Mouse (Mus musculus) embryonic facial prominence, embryonic 11.5 days (tissue): ENCODE measurements at regions not wholly inside any gene's neighbourhood (a gene's known extent, or its start where the extent isn't known, plus 50 kb on each side); places are given as distances from the start of the nearest gene placed in this dataset.

ENCODE experiments used
- ATAC-seq: fragments of 200-750 bp; cut with Nextera tagmentation; replicated peaks from 2 replicates; pipeline ENCODE4 v1.8.0; 2017; ENCODE audit warnings: low read depth; ENCODE audit not compliant: insufficient number of reproducible peaks, low FRiP score, low TSS enrichment
- DNase-seq: peaks from one replicate; pipeline ENCODE4 v3.0.0-alpha.2; 2015; ENCODE audit warnings: low spot score
- H3K27ac ChIP-seq: fragments of 300-500 bp; sonication (generic); replicated peaks from 2 replicates; pipeline ENCODE4 v1.5.1; 2014; ENCODE audit warnings: mild to moderate bottlenecking, low read depth, low read length, control low read depth
- H3K27me3 ChIP-seq: fragments of 300-500 bp; sonication (generic); 2 replicates; pipeline ENCODE4 v1.6.1; 2014; ENCODE audit warnings: mild to moderate bottlenecking, low read length, moderate library complexity, mixed read lengths; ENCODE audit not compliant: control insufficient read depth, insufficient read depth
- H3K36me3 ChIP-seq: fragments of 300-500 bp; sonication (generic); replicated peaks from 2 replicates; pipeline ENCODE4 v1.6.1; 2014; ENCODE audit warnings: low read depth, mild to moderate bottlenecking, low read length, moderate library complexity, mixed read lengths; ENCODE audit not compliant: control insufficient read depth, insufficient read depth
- H3K4me1 ChIP-seq: fragments of 300-500 bp; sonication (generic); 2 replicates; pipeline ENCODE4 v1.6.1; 2014; ENCODE audit warnings: low read length, mixed read lengths; ENCODE audit not compliant: control insufficient read depth, insufficient read depth
- H3K4me2 ChIP-seq: fragments of 300-500 bp; sonication (generic); 2 replicates; pipeline ENCODE4 v1.6.1; 2014; ENCODE audit warnings: low read depth, mild to moderate bottlenecking, control low read depth, low read length, moderate library complexity
- H3K4me3 ChIP-seq: fragments of 300-500 bp; sonication (generic); 2 replicates; pipeline ENCODE4 v1.5.1; 2014; ENCODE audit warnings: low read depth, low read length, control low read depth
- H3K9ac ChIP-seq: fragments of 300-500 bp; sonication (generic); replicated peaks from 2 replicates; pipeline ENCODE4 v1.6.1; 2014; ENCODE audit warnings: mild to moderate bottlenecking, control low read depth, low read length
- H3K9me3 ChIP-seq: fragments of 300-500 bp; sonication (generic); replicated peaks from 2 replicates; pipeline ENCODE4 v1.6.1; 2016; ENCODE audit warnings: mild to moderate bottlenecking, low read length, inconsistent platforms, mixed read lengths; ENCODE audit not compliant: control insufficient read depth
- WGBS: fragments of 180-500 bp; shearing (Covaris S2); extraction: QIAGEN DNeasy Blood & Tissue Kit; methylation state at CpG from one replicate; pipeline ENCODE4 v1.1.7; 2014; 5-methylcytosine and 5-hydroxymethylcytosine counted together

DNA sequence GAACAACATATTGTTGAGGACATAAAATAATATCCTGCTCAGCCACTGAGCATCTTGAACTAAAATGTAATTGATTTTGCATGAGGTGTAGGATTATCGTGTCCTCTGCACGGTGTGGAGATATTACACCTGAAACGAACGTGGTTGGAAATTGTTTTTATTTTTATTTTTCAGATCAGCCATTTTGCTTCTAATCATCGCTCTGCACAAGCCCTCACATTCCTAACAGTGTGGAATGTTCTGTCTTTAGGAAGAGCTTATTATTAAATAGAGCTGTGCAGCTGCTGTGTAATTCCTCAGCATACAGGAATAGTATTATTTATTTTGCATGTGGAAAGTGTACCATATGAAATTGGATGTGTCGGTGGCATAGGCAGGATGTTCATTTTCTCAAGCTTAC, 1014.3 kb downstream of the Adgrl2 start:
- Histone ChIP-seq H3K4me1 (no peaks in the 10 kb centered on the region), H3K27ac (no peak overlapping the region), H3K36me3 (no peaks in the 10 kb centered on the region), H3K9ac (no peak overlapping the region), H3K4me3 (no peak overlapping the region), H3K4me2 (no peak overlapping the region), H3K27me3 (no peaks in the 10 kb centered on the region), H3K9me3 (no peaks in the 10 kb centered on the region)
- ATAC-seq (no peak), DNase-seq (no peak)
- 83% methylated on average over 6 of the region's 6 CpGs for WGBS

DNA sequence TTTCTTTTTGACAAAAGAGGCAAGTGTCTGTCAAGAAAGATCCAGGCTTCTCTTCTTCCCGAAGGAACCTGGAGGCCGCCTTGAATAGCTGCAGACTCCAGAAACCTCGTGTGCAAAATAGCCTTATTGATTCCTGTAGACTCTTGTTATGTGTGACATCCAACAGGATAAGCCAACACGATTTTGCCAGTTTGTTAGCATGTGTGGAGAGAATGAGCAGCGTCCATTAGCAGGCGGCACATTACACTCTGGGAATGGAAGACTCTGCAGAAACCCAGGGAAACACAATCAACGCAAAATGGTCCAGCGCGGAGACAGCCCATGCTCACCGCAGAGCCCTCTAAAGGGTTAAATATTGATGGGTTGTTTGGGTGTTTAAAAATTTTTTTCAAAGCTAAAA, 1014.9 kb downstream of the Adgrl2 start:
- Histone ChIP-seq H3K4me2 (no peak overlapping the region), H3K36me3 (no peaks in the 10 kb centered on the region), H3K4me3 (no peak overlapping the region), H3K9me3 (no peaks in the 10 kb centered on the region), H3K27me3 (no peaks in the 10 kb centered on the region), H3K9ac (no peak overlapping the region), H3K27ac (no peak overlapping the region), H3K4me1 (no peaks in the 10 kb centered on the region)
- DNase-seq (no peak), ATAC-seq (no peak)
- WGBS = 87% methylated on average over 10 of the region's 10 CpGs

DNA sequence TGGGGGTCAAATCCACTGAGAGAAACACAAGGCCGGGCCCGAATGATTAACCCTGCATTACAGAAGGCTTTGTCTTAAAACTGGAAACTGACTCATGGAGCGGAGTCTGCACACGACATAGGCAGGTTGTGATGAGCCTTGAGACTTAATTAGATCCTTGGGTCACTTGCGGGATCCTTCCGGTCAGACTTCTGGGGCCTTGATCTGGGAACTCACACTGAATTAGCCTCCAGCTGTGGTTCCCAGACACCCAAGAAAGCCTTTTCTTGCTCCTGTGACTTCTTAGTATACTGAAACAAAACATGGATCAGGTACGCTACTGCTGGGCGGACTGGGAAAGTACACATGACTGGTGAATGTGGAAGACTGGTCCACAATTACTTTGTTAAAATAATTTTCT, 1015.8 kb downstream of the Adgrl2 start:
- DNase-seq = no peak

DNA sequence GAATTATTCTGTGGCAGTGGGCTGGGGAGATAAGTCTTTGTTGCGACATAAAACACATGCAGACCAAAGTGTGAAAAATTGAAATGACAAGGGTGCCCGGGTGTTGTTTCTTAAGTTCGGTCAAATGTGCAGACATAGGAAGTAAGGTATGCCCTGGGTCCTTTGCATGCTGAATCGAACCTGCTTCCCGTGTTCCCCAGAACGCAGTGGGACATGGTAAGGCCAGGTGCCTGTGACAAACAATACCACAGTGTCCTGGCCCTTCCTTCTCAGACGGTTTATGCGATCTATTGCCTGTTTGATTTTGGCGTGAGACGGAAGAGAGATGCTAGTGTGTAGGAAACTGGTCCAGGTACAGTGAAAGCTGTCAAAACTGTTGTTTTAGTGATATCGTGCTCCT, 1022.1 kb downstream of the Adgrl2 start:
- H3K4me1 ChIP-seq = no peaks in the 10 kb centered on the region
- no peak; the same call in 1 of the 2 replicates for ATAC-seq
- H3K9ac ChIP-seq = no peak overlapping the region
- no peak overlapping the region for H3K4me3 ChIP-seq
- no peaks in the 10 kb centered on the region for H3K36me3 ChIP-seq
- no peak overlapping the region for H3K27ac ChIP-seq
- WGBS = 69% methylated on average over 11 of the region's 11 CpGs
- no peak overlapping the region for H3K4me2 ChIP-seq
- no peak for DNase-seq
- no peaks in the 10 kb centered on the region for H3K27me3 ChIP-seq
- H3K9me3 ChIP-seq = no peaks in the 10 kb centered on the region

More for the DNA sequence above, 1015.8 kb downstream of the Adgrl2 start:
- no peak overlapping the region for H3K4me3 ChIP-seq
- H3K9me3 ChIP-seq = no peaks in the 10 kb centered on the region
- WGBS = 56% methylated on average over 8 of the region's 8 CpGs
- H3K27me3 ChIP-seq = no peaks in the 10 kb centered on the region
- H3K27ac ChIP-seq = no peak overlapping the region
- no peak overlapping the region for H3K4me2 ChIP-seq
- H3K4me1 ChIP-seq = no peaks in the 10 kb centered on the region
- no peak for ATAC-seq
- no peaks in the 10 kb centered on the region for H3K36me3 ChIP-seq
- H3K9ac ChIP-seq = no peak overlapping the region

DNA sequence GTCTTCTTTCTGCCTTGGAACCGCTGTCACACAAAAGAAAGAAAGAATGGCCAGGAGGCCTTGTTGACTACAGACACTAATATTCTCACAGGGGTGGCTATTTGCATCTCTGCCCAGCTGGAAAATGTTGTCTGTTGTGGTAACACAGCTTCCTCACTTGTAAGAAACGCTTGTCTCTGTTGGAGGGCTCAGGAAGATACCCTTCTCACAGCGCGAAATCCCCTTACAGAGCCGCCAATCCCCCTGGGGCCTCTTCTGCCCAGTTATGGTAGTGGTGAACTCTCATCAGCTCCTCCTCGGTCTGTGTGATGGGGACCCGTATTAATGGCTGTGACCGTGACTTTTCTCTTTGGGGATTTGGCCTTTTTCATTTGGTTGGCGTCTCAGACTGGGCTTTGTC, 1022.5 kb downstream of the Adgrl2 start:
- Histone ChIP-seq H3K27ac (no peak overlapping the region), H3K4me2 (no peak overlapping the region), H3K4me3 (no peak overlapping the region), H3K4me1 (no peaks in the 10 kb centered on the region), H3K9ac (no peak overlapping the region), H3K36me3 (no peaks in the 10 kb centered on the region), H3K9me3 (no peaks in the 10 kb centered on the region), H3K27me3 (no peaks in the 10 kb centered on the region)
- WGBS = 23% methylated on average over 9 of the region's 9 CpGs
- no peak for DNase-seq
- ATAC-seq = 0 out of 2 replicates have a peak, but pooled peaks have one; percentile 70

DNA sequence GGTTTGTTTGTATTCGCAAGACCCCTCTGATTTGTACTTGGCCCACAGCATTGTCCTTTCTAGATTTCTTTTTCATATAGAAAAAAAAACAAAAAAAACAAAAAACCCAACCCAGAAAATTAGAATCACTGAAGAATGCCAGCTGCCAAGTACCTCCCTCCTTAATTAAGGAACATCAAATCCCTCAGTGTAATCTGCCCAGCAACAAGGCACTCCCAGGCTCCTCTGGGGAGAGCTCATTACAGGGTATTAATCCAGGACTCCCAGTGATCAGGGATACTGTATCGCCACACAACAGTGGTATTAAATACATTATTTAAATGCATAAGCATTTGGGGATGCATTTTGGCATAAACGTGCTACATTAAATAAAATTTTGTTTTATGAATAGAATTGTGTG, 1023.1 kb downstream of the Adgrl2 start:
- no peak overlapping the region for H3K4me3 ChIP-seq
- H3K9me3 ChIP-seq = no peaks in the 10 kb centered on the region
- ATAC-seq (no peak), DNase-seq (no peak)
- H3K36me3 ChIP-seq = no peaks in the 10 kb centered on the region
- H3K4me2 ChIP-seq = no peak overlapping the region
- H3K4me1 ChIP-seq = no peaks in the 10 kb centered on the region
- no peak overlapping the region for H3K27ac ChIP-seq
- no peaks in the 10 kb centered on the region for H3K27me3 ChIP-seq
- WGBS = 86% methylated on average over 3 of the region's 3 CpGs
- no peak overlapping the region for H3K9ac ChIP-seq

DNA sequence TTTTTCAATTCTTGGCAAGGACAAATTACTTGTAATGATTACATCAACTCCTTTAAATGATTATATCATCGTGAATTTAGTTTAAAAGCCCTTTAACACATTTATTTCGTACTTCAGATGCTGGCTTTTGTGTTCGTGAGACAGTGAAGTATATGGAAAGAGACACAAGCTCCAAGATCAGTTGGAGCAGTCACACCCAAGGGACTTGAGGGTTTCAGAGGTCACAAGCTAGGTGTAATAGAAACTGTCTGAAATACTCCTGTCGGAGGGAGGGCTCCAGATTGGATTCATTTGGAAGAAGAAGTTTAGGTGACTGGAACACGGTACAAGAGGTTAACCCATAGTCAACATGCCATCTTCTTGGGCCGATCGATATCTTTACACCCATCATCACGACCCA, 1023.5 kb downstream of the Adgrl2 start:
- no peaks in the 10 kb centered on the region for H3K9me3 ChIP-seq
- no peaks in the 10 kb centered on the region for H3K27me3 ChIP-seq
- no peak overlapping the region for H3K4me3 ChIP-seq
- DNase-seq = no peak
- H3K4me1 ChIP-seq = no peaks in the 10 kb centered on the region
- H3K9ac ChIP-seq = no peak overlapping the region
- WGBS = 64% methylated on average over 8 of the region's 8 CpGs
- no peak overlapping the region for H3K27ac ChIP-seq
- no peaks in the 10 kb centered on the region for H3K36me3 ChIP-seq
- ATAC-seq = no peak
- H3K4me2 ChIP-seq = no peak overlapping the region

DNA sequence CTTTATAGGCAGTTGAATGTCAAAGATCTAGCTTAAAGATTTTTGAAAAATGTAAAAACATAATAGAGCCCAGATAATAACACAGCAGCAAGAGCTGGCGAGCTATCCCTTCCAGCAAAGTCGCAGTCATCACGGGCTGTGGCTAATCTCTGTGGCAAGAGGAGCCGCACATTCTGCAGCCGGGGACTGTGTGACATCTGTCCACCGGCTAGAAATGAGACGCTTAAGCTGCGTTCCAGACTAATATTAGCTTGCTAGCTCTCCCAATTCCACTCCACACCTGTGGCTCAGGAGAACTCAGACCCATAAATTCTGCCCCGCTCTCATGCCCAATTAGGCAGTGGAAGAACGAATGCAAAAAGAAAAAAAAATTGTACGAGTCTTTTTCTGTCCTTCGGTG, 1024.0 kb downstream of the Adgrl2 start:
- Histone ChIP-seq H3K4me1 (no peaks in the 10 kb centered on the region), H3K4me3 (no peak overlapping the region), H3K36me3 (no peaks in the 10 kb centered on the region), H3K27me3 (no peaks in the 10 kb centered on the region), H3K9ac (no peak overlapping the region), H3K9me3 (no peaks in the 10 kb centered on the region), H3K4me2 (no peak overlapping the region), H3K27ac (no peak overlapping the region)
- ATAC-seq (no peak), DNase-seq (no peak)
- 50% methylated on average over 12 of the region's 12 CpGs for WGBS
